Mouse (Mus musculus) embryonic facial prominence, embryonic 10.5 days (tissue): ENCODE measurements around the gene Olfr62. TPM values are rescaled to one million over a fixed set of nuclear protein-coding genes. Genes with fewer than 3 reads are reported as not detected.

ENCODE experiments used
- DNase-seq: peaks from one replicate; pipeline ENCODE4 v3.0.0-alpha.2; 2017; ENCODE audit warnings: low spot score
- H3K27ac ChIP-seq: fragments of 300-500 bp; sonication (generic); replicated peaks from 2 replicates; pipeline ENCODE4 v1.5.1; 2016; ENCODE audit warnings: mild to moderate bottlenecking
- H3K27me3 ChIP-seq: fragments of 300-500 bp; sonication (generic); replicated peaks from 2 replicates; pipeline ENCODE4 v1.6.1; 2016; ENCODE audit warnings: low read depth, mild to moderate bottlenecking; ENCODE audit not compliant: poor library complexity, severe bottlenecking
- H3K36me3 ChIP-seq: fragments of 300-500 bp; sonication (generic); replicated peaks from 2 replicates; pipeline ENCODE4 v1.6.1; 2016; ENCODE audit warnings: mild to moderate bottlenecking, moderate library complexity
- H3K4me1 ChIP-seq: fragments of 300-500 bp; sonication (generic); 2 replicates; pipeline ENCODE4 v1.6.1; 2016
- H3K4me3 ChIP-seq: fragments of 300-500 bp; sonication (generic); 2 replicates; pipeline ENCODE4 v1.5.1; 2016; ENCODE audit warnings: mild to moderate bottlenecking, moderate library complexity
- H3K9me3 ChIP-seq: fragments of 300-500 bp; sonication (generic); 2 replicates; pipeline ENCODE4 v1.6.1; 2016; ENCODE audit warnings: mild to moderate bottlenecking
- WGBS: fragments of 180-500 bp; shearing (Covaris S2); methylation state at CpG from one replicate; pipeline ENCODE4 v1.1.7; 2016; 5-methylcytosine and 5-hydroxymethylcytosine counted together
- polyA plus RNA-seq: library from polyadenylated mRNA; unstranded; fragments of >200 nt; fragmentation: Nextera tagmentation; extraction: Ambion mirVana; gene quantifications from 2 replicates; pipeline ENCODE4 v1.2.1, GENCODE M21; 2016

The Olfr62 gene
- not detected in 2 replicates for polyA plus RNA-seq

DNA sequence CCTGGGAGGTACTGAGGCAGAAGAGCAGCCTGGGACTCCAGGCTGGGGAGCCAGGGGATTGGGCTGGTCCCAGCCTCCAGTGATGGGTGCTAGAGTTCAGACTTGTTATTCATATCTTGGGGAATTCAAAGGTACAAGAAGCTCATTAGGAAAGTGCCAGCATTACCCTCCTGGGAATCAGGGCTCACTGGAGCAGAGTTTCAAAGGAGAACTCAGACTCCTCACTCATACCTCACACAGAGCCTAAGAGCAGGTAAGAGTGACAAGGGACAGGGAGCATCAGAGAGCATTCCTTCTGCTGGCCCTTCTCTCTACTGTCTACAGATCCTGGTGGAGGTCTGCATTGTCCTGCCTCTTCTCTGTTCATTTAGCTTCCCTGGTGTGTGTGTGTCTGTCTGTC is at the start of gene Olfr62:
Gene Olfr62 (plus strand): TSS at position 301 of the 400 bp plus-strand sequence.
- H3K36me3 ChIP-seq, result no peaks in the 10 kb centered on the region
- no peaks in the 10 kb centered on the region for H3K9me3 ChIP-seq
- no peaks in the 10 kb centered on the region for H3K4me1 ChIP-seq
- H3K27me3 ChIP-seq, result no peaks in the 10 kb centered on the region
- H3K4me3 ChIP-seq, result no peak within 1 kb of the TSS
- H3K27ac ChIP-seq, result no peak within 1 kb of the TSS
- DNase-seq, result no peak

DNA sequence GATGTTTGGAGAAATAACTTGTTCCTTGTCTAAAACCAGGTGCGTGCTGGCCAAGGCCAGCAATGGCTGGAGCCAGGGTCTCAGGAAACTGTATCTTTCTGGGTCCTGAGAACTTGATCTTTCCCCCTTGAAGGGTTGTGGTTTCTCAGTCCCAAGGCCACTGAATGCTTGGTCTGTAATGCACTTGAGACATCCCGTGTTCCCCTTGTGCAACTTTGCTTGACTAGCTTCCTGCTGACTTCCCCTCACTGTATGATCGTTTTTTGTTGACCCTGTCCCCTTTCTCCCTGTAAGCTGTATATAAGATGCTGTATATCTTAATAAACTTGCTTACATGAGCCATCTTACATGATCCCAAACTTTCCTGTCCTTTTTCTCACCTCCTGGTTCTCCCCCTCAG is 48.9 kb upstream of the Olfr62 start:
- no peak overlapping the region for H3K27ac ChIP-seq
- no peak overlapping the region for H3K4me3 ChIP-seq
- DNase-seq, result no peak
- H3K27me3 ChIP-seq, result peaks cover 9% of the 10 kb centered on the region
- WGBS, result 81% methylated on average over 3 of the region's 3 CpGs
- 0 out of 2 replicates have a peak, but pooled peaks cover 5% of the 10 kb centered on the region for H3K4me1 ChIP-seq
- H3K36me3 ChIP-seq, result no peaks in the 10 kb centered on the region
- H3K9me3 ChIP-seq, result no peaks in the 10 kb centered on the region

GRCm38 (mm10) chr4:118612619-118613018 is 46.1 kb upstream of the Olfr62 start:
- 0 out of 2 replicates have a peak, but pooled peaks cover 3% of the 10 kb centered on the region for H3K4me1 ChIP-seq
- H3K36me3 ChIP-seq, result no peaks in the 10 kb centered on the region
- peaks cover 6% of the 10 kb centered on the region; the same call in 1 of the 2 replicates for H3K9me3 ChIP-seq
- WGBS, result 21% methylated on average over 11 of the region's 11 CpGs
- no peak overlapping the region for H3K4me3 ChIP-seq
- no peak overlapping the region for H3K27ac ChIP-seq
- H3K27me3 ChIP-seq, result peaks cover 9% of the 10 kb centered on the region
- peak; percentile 52 for DNase-seq

DNA sequence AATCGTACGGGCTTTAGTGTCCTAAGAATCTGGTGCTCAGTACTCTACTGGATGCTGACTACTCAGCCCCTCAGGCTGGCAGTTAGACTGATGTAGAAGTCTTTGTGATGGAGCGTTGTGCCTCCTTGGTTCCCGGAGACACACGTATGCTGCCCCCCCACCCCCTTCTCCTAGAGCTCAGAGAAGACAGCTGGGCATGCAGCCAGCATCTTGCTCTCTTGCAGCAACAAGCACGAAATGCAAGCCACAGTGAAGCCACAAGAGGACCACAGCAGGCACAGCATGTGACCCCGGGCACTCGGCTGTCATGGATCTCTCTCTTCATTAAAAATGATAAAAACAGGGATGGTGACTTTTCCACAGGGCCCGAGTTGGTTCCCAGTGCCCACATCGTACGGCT is 43.3 kb upstream of the Olfr62 start:
- no peak for DNase-seq
- H3K36me3 ChIP-seq, result no peaks in the 10 kb centered on the region
- 90% methylated on average over 11 of the region's 11 CpGs for WGBS
- H3K4me1 ChIP-seq, result 0 out of 2 replicates have a peak, but pooled peaks cover 3% of the 10 kb centered on the region
- H3K4me3 ChIP-seq, result no peak overlapping the region
- H3K27me3 ChIP-seq, result peaks cover 4% of the 10 kb centered on the region
- H3K27ac ChIP-seq, result no peak overlapping the region
- peaks cover 16% of the 10 kb centered on the region; the same call in 1 of the 2 replicates for H3K9me3 ChIP-seq

- Histone ChIP-seq H3K27me3 (no peaks in the 10 kb centered on the region), H3K4me1 (peaks cover 10% of the 10 kb centered on the region), H3K36me3 (peaks cover 28% of the 10 kb centered on the region), H3K27ac (peak within 1 kb of the TSS; percentile 81), H3K9me3 (peaks cover 16% of the 10 kb centered on the region; the same call in 1 of the 2 replicates), H3K4me3 (peak within 1 kb of the TSS; percentile 87)
- under 1% methylated on average over 41 of the region's 41 CpGs for WGBS
- DNase-seq, result peak; percentile 92
These were observed 38.3 kb upstream of the Olfr62 start, which contains the start of the genes Cfap57 and Ebna1bp2 for GRCm38 (mm10) chr4:118620279-118620966. Cfap57 (minus strand) TSS chr4:118620777. Ebna1bp2 (plus strand) TSS chr4:118620799.

GRCm38 (mm10) chr4:118620967-118621320 is 37.8 kb upstream of the Olfr62 start:
- no peak for DNase-seq
- H3K27ac ChIP-seq, result peak overlapping the region; percentile 81
- H3K9me3 ChIP-seq, result peaks cover 16% of the 10 kb centered on the region; the same call in 1 of the 2 replicates
- H3K4me3 ChIP-seq, result peak overlapping the region; percentile 87
- WGBS, result under 1% methylated on average over 23 of the region's 23 CpGs
- peaks cover 34% of the 10 kb centered on the region for H3K36me3 ChIP-seq
- no peaks in the 10 kb centered on the region for H3K27me3 ChIP-seq
- peaks cover 10% of the 10 kb centered on the region for H3K4me1 ChIP-seq

DNA sequence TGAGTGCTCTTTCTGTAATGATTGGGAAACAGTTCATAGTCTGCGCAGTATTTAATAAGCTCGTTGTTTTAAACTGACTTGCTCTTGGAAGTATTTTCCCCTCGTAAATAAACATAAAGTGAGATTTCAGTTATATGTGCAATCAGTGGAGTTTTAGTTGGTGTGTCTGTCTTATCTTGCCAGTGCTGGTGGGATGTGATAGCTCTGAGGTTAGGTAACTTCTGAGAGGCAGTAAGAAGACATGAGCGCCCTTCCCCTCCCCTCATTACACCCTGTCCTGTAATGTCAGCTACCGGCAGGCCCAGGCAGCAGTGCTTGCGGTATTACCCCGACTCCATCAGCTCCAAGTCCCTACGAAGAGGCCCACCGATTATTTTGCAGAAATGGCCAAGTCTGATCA is 37.0 kb upstream of the Olfr62 start:
- Histone ChIP-seq H3K36me3 (peaks cover 42% of the 10 kb centered on the region), H3K4me1 (peaks cover 10% of the 10 kb centered on the region), H3K9me3 (peaks cover 16% of the 10 kb centered on the region; the same call in 1 of the 2 replicates), H3K27ac (no peak overlapping the region), H3K4me3 (peak overlapping the region; percentile 87), H3K27me3 (no peaks in the 10 kb centered on the region)
- no peak for DNase-seq
- 89% methylated on average over 9 of the region's 9 CpGs for WGBS

- Histone ChIP-seq H3K9me3 (no peaks in the 10 kb centered on the region), H3K4me3 (no peak overlapping the region), H3K27me3 (no peaks in the 10 kb centered on the region), H3K4me1 (no peaks in the 10 kb centered on the region), H3K27ac (no peak overlapping the region), H3K36me3 (peaks cover 69% of the 10 kb centered on the region)
- 90% methylated on average over 5 of the region's 5 CpGs for WGBS
- DNase-seq, result no peak
These were observed 28.5 kb upstream of the Olfr62 start for GRCm38 (mm10) chr4:118630261-118630660.

DNA sequence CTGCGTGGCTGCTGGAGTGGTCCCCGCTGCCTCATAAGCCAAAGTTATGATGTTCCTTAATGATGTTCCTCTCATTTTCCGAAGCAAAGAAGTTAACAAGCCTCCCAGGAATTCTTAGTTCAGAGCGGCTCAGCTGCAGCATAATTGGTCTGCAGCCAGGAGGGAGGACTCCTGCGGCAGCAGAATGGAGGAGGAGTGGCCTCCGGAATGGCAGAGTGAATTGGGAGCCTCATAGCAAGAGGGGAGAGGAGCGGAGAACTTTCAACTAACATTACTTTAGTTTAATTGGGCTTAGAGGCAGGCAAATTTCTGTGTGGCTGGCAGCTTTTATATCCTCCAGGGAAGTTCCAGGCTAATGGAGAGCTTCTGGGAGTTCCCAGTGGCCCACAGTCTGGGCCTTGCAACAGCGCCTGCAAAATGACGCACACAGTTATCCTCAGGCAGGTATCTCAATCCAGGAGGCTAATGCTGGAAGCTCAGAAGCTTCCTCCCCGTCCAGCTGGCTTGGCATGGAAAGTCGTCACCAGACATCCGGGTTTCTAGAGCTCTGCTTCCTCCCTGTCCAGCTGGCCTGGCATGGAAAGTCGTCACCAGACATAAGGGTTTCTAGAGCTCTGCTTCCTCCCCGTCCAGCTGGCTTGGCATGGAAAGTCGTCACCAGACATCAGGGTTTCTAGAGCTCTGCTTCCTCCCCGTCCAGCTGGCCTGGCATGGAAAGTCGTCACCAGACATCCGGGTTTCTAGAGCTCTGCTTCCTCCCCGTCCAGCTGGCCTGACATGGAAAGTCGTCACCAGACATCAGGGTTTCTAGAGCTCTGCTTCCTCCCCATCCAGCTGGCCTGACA is 16.2 kb upstream of the Olfr62 start:
- no peaks in the 10 kb centered on the region for H3K9me3 ChIP-seq
- no peaks in the 10 kb centered on the region for H3K27me3 ChIP-seq
- 53% methylated on average over 20 of the region's 20 CpGs for WGBS
- no peak overlapping the region for H3K27ac ChIP-seq
- no peak overlapping the region for H3K4me3 ChIP-seq
- H3K4me1 ChIP-seq, result peaks cover 8% of the 10 kb centered on the region; the same call in 1 of the 2 replicates
- DNase-seq, result no peak
- no peaks in the 10 kb centered on the region for H3K36me3 ChIP-seq

GRCm38 (mm10) chr4:118645234-118645633 is 13.5 kb upstream of the Olfr62 start:
- no peaks in the 10 kb centered on the region for H3K27me3 ChIP-seq
- H3K9me3 ChIP-seq, result no peaks in the 10 kb centered on the region
- H3K36me3 ChIP-seq, result no peaks in the 10 kb centered on the region
- no peak overlapping the region for H3K27ac ChIP-seq
- peak; percentile 72 for DNase-seq
- H3K4me1 ChIP-seq, result peaks cover 8% of the 10 kb centered on the region; the same call in 1 of the 2 replicates
- WGBS, result 12% methylated on average over 2 of the region's 2 CpGs
- no peak overlapping the region for H3K4me3 ChIP-seq

DNA sequence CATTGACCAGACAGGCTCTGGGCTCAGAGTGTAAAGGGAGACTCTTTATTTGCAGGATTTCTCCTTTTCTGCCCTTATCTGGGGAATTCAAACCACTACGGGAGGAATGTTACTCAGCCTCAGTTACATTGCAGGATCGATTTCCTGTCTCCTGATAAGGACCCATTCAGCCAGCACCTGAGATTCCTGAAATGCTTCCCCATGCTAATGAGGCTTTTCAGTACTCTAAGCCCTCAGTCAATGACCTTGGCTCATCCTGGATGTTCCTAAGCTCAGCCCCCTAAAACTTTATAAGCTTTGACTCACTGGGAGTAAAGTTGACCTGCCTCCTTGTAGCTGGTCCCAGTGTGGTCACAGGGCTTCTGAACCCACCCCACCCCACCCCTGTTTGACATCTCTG is 28.3 kb downstream of the Olfr62 start:
- 0 out of 2 replicates have a peak, but pooled peaks cover under 1% of the 10 kb centered on the region for H3K27me3 ChIP-seq
- H3K36me3 ChIP-seq, result no peaks in the 10 kb centered on the region
- no peak overlapping the region for H3K4me3 ChIP-seq
- H3K27ac ChIP-seq, result no peak overlapping the region
- H3K9me3 ChIP-seq, result no peaks in the 10 kb centered on the region
- peaks cover under 1% of the 10 kb centered on the region for H3K4me1 ChIP-seq
- no peak for DNase-seq
- 62% methylated on average over 2 of the region's 2 CpGs for WGBS

DNA sequence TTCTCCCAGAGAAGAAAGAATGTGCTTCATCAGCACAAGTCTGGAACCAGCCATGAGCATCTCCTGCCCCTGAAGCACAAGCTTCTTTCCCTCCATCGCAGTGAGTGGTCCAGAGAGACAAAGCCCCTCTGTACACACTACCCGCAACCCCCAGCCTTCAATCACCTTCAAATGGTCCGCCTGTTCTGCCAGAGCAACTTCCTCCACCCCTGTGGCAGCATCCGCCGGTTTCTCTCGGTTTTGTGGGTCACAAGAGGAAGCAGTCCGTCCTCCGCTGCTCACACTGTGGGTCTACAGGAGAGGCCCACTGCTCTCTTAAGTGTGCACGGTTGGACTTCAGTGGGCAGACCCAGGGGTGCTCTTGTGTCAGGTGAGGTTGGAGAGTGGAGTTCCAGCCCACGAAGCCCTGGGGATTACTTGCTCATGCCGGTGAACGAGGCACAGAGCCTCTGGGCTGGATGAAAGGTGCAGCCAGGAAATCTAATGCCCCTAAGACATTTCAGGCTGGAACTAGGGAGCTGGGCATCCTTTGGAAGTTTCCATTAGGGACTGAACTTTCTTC is 33.7 kb downstream of the Olfr62 start, which contains the start of gene Olfr1342:
Gene Olfr1342 (minus strand): TSS at position 345 of the 562 bp plus-strand sequence.
- Histone ChIP-seq H3K4me1 (peaks cover 7% of the 10 kb centered on the region), H3K36me3 (no peaks in the 10 kb centered on the region), H3K4me3 (no peak within 1 kb of the TSS), H3K27ac (peak within 1 kb of the TSS; percentile 24; the same call in 1 of the 2 replicates), H3K27me3 (peaks cover 7% of the 10 kb centered on the region; the same call in 1 of the 2 replicates), H3K9me3 (no peaks in the 10 kb centered on the region)
- peak; percentile 15 for DNase-seq
- WGBS, result 31% methylated on average over 12 of the region's 12 CpGs
